Mouse (Mus musculus) liver, adult (tissue): ENCODE data around the gene Ankrd12.

Experiments used
- GATA4 ChIP-seq: IDR thresholded peaks from 2 replicates; pipeline ENCODE4 v1.6.1; 2014; ENCODE audit warnings: mild to moderate bottlenecking, low read length; ENCODE audit not compliant: insufficient replicate concordance

Ankrd12 gene

GRCm38 (mm10) chr17:65956993-65957781 lies 119.7 kb downstream of the Ankrd12 start:
- no peak for TF ChIP-seq GATA4

- no peak for TF ChIP-seq GATA4
Observed at GRCm38 (mm10) chr17:65956140-65956539, 120.7 kb downstream of the Ankrd12 start.

- TF ChIP-seq GATA4, result no peak
Observed at GRCm38 (mm10) chr17:65953959-65954358, 122.9 kb downstream of the Ankrd12 start.

- no peak for TF ChIP-seq GATA4
Observed at GRCm38 (mm10) chr17:65952083-65952482, 124.8 kb downstream of the Ankrd12 start.

- no peak for TF ChIP-seq GATA4
Observed at GRCm38 (mm10) chr17:65950622-65951404, 126.1 kb downstream of the Ankrd12 start, which contains the start of gene Twsg1. Gene Twsg1 (minus strand): TSS chr17:65951226.

GRCm38 (mm10) chr17:65950183-65950582 lies 126.7 kb downstream of the Ankrd12 start:
- TF ChIP-seq GATA4, result no peak

- TF ChIP-seq GATA4, result no peak
Observed at GRCm38 (mm10) chr17:65947307-65947706, 129.6 kb downstream of the Ankrd12 start.

GRCm38 (mm10) chr17:65945420-65945819 lies 131.5 kb downstream of the Ankrd12 start:
- no peak for TF ChIP-seq GATA4

GRCm38 (mm10) chr17:65942394-65942793 lies 134.5 kb downstream of the Ankrd12 start:
- no peak for TF ChIP-seq GATA4

- no peak for TF ChIP-seq GATA4
Observed at GRCm38 (mm10) chr17:65941275-65941674, 135.6 kb downstream of the Ankrd12 start.

- TF ChIP-seq GATA4, result no peak
Observed at GRCm38 (mm10) chr17:65940221-65940620, 136.7 kb downstream of the Ankrd12 start.

- no peak for TF ChIP-seq GATA4
Observed at GRCm38 (mm10) chr17:65939461-65940192, 137.3 kb downstream of the Ankrd12 start.

- no peak for TF ChIP-seq GATA4
Observed at GRCm38 (mm10) chr17:65937671-65938070, 139.2 kb downstream of the Ankrd12 start.

- TF ChIP-seq GATA4, result no peak
Observed at GRCm38 (mm10) chr17:65933741-65934140, 143.1 kb downstream of the Ankrd12 start.

GRCm38 (mm10) chr17:65931525-65931924 lies 145.4 kb downstream of the Ankrd12 start:
- no peak for TF ChIP-seq GATA4
